Mouse (Mus musculus) liver, adult 2 months (tissue): ENCODE results near the gene Ints14.

Source experiments
- CTCF ChIP-seq: fragments of 200-500 bp; IDR thresholded peaks from 2 replicates; pipeline ENCODE4 v1.5.1; 2011; ENCODE audit warnings: low read depth, low read length, control low read depth
- POLR2A ChIP-seq: fragments of 200-500 bp; IDR thresholded peaks from 2 replicates; pipeline ENCODE4 v1.6.1; 2011; ENCODE audit warnings: low read length, control low read depth; ENCODE audit not compliant: insufficient read depth; ENCODE audit errors: extremely low read depth

DNA sequence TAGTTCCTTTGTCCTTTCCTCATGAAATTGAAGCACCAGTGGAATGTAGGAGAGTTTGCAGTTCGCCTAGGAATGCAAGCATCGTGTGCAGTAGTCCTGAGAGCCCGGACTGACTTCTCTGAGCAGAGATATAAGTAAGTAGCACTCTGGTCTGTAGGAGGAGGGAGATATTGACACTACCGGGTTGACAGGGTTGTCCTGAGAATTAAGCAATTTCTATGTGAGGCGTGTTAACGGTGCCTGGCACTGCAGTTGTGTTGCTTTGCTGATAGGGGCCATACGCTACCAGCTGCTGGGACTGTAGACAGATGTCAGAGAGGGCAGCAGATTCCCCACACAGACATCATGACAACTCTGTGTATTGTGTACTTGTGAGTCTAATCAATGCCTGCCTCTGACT, 7.5 kb upstream of the Ints14 start:
- TF ChIP-seq CTCF (no peak), POLR2A (no peak)
